Mouse (Mus musculus): Measurements from ENCODE around the gene Ebf1. TPM values are rescaled to one million over a fixed set of nuclear protein-coding genes. Genes with fewer than 3 reads are reported as not detected.

Ebf1 gene
- polyA plus RNA-seq, 1 experiment: 0.38 TPM

GRCm38 (mm10) chr11:44725732-44726131 is 108.6 kb downstream of the Ebf1 start:
- Histone ChIP-seq H3K4me3 (replicated peaks) (no peak overlapping the region), H3K36me3 (replicated peaks; ENCODE audit: low read length) (no peaks in the 10 kb centered on the region), H3K4me1 (no peaks in the 10 kb centered on the region), H3K9me3 (no peaks in the 10 kb centered on the region), H3K27me3 (replicated peaks) (peaks cover 3% of the 10 kb centered on the region)
- TF ChIP-seq FLI1 (IDR thresholded peaks at IDR 0.05; ENCODE audit: low read length) (no peak), GATA1 (IDR thresholded peaks at IDR 0.05; ENCODE audit: borderline replicate concordance, low read length) (no peak)

DNA sequence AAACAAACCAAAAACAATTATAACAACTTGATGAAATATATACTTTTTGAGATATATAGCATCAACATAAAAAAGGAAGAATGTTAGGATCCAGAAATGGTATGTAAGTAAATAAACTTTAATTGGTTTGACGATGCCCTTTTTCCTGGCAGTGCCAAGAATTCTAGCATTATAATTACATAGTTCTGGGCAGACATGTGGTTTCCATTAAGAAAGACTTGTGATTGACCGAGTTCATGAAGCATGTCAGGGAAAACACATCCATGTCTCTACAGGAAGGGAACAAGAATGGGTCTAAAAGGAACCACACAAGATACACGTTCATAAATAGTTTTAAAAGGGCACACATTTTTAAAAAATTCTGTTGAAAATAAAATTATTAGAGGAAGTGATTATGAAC is 110.3 kb downstream of the Ebf1 start:
- Histone ChIP-seq H3K9me3 (no peaks in the 10 kb centered on the region), H3K4me1 (no peaks in the 10 kb centered on the region), H3K36me3 (replicated peaks; ENCODE audit: low read length) (no peaks in the 10 kb centered on the region), H3K4me3 (replicated peaks) (no peak overlapping the region), H3K27me3 (replicated peaks) (peaks cover 1% of the 10 kb centered on the region)
- TF ChIP-seq GATA1 (IDR thresholded peaks at IDR 0.05; ENCODE audit: borderline replicate concordance, low read length) (no peak), FLI1 (IDR thresholded peaks at IDR 0.05; ENCODE audit: low read length) (no peak)

GRCm38 (mm10) chr11:44727821-44728220 is 110.7 kb downstream of the Ebf1 start:
- no peaks in the 10 kb centered on the region for H3K4me1 ChIP-seq
- TF ChIP-seq GATA1 (IDR thresholded peaks at IDR 0.05; ENCODE audit: borderline replicate concordance, low read length) (no peak), FLI1 (IDR thresholded peaks at IDR 0.05; ENCODE audit: low read length) (no peak)
- H3K4me3 ChIP-seq (replicated peaks): no peak overlapping the region
- H3K27me3 ChIP-seq (replicated peaks): no peaks in the 10 kb centered on the region
- no peaks in the 10 kb centered on the region for H3K36me3 ChIP-seq (replicated peaks; ENCODE audit: low read length)
- H3K9me3 ChIP-seq: no peaks in the 10 kb centered on the region

DNA sequence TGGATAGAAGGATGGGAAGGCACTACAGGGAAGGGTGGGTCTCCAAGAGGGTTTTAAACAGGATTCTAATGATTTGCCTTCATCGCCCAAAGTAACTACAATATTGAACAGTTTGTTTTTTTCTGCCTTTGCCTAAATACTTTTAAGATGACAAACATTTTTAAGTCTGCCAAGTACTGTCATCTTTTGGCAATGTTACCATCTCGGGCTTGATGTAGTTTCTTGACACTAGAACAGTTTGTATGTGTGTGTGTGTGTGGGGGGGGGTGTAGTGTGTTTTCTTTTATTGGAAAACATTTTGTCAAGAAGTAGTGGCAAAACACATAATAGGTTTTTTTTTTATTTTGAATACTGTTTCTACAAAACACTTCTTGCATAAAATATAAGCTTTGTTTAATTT is 111.2 kb downstream of the Ebf1 start:
- Histone ChIP-seq H3K9me3 (no peaks in the 10 kb centered on the region), H3K4me1 (no peaks in the 10 kb centered on the region), H3K4me3 (replicated peaks) (no peak overlapping the region), H3K27me3 (replicated peaks) (no peaks in the 10 kb centered on the region), H3K36me3 (replicated peaks; ENCODE audit: low read length) (no peaks in the 10 kb centered on the region)
- TF ChIP-seq GATA1 (IDR thresholded peaks at IDR 0.05; ENCODE audit: borderline replicate concordance, low read length): no peak
- no peak for TF ChIP-seq FLI1 (IDR thresholded peaks at IDR 0.05; ENCODE audit: low read length)

GRCm38 (mm10) chr11:44729931-44730330 is 112.8 kb downstream of the Ebf1 start:
- no peaks in the 10 kb centered on the region for H3K9me3 ChIP-seq

DNA sequence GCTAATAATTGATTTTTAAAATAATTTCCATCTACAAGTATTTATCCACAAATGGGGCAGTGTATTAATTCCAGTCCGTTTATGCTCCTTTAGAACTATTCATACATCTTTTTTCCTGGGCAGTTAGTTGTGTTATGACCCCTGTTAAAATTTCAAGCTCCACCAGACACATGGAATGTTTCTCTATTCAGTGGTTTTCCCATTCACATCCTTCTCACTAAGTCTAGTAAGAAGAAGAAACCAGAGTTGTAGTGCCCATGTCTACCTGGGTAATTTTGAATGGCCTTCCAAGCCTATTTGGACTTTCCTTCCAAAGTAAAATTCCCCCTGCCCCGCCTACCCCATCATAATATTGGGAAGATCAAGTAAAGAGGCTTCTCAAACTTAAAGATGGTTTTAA is 114.6 kb downstream of the Ebf1 start:
- Histone ChIP-seq H3K4me1 (no peaks in the 10 kb centered on the region), H3K4me3 (replicated peaks) (no peak overlapping the region), H3K36me3 (replicated peaks; ENCODE audit: low read length) (no peaks in the 10 kb centered on the region), H3K9me3 (no peaks in the 10 kb centered on the region), H3K27me3 (replicated peaks) (no peaks in the 10 kb centered on the region)
- TF ChIP-seq GATA1 (IDR thresholded peaks at IDR 0.05; ENCODE audit: borderline replicate concordance, low read length) (no peak), FLI1 (IDR thresholded peaks at IDR 0.05; ENCODE audit: low read length) (no peak)

More at GRCm38 (mm10) chr11:44729931-44730330, 112.8 kb downstream of the Ebf1 start:
- Histone ChIP-seq H3K27me3 (replicated peaks) (no peaks in the 10 kb centered on the region), H3K4me1 (no peaks in the 10 kb centered on the region), H3K36me3 (replicated peaks; ENCODE audit: low read length) (no peaks in the 10 kb centered on the region), H3K4me3 (replicated peaks) (no peak overlapping the region)
- TF ChIP-seq FLI1 (IDR thresholded peaks at IDR 0.05; ENCODE audit: low read length) (no peak), GATA1 (IDR thresholded peaks at IDR 0.05; ENCODE audit: borderline replicate concordance, low read length) (no peak)

- Histone ChIP-seq H3K27me3 (replicated peaks) (no peaks in the 10 kb centered on the region), H3K36me3 (replicated peaks; ENCODE audit: low read length) (no peaks in the 10 kb centered on the region), H3K9me3 (no peaks in the 10 kb centered on the region), H3K4me1 (no peaks in the 10 kb centered on the region), H3K4me3 (replicated peaks) (no peak overlapping the region)
- TF ChIP-seq GATA1 (IDR thresholded peaks at IDR 0.05; ENCODE audit: borderline replicate concordance, low read length) (no peak), FLI1 (IDR thresholded peaks at IDR 0.05; ENCODE audit: low read length) (no peak)
Observed at GRCm38 (mm10) chr11:44733276-44733675, 116.2 kb downstream of the Ebf1 start.

DNA sequence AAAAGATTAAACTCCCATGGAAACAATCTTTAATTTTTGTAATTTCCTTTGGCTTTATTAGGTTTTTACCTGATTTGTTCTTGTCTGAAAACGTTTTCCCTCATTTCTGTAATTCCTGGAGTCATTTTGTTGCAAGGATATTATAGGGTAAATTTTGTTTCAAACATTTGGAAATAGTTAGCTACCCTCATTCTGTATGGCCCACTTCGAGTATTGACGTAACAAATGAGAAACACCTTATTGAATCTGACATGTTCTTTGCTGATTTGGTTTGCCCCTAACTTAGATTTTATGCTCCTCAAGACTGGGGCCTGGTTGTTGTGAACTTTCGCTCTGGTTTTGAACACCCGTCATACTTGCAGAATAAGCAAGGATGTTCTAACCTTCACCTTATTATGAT is 120.9 kb downstream of the Ebf1 start:
- TF ChIP-seq FLI1 (IDR thresholded peaks at IDR 0.05; ENCODE audit: low read length) (no peak), GATA1 (IDR thresholded peaks at IDR 0.05; ENCODE audit: borderline replicate concordance, low read length) (no peak)
- Histone ChIP-seq H3K36me3 (replicated peaks; ENCODE audit: low read length) (no peaks in the 10 kb centered on the region), H3K27me3 (replicated peaks) (peaks cover 3% of the 10 kb centered on the region)

GRCm38 (mm10) chr11:44738820-44739219 is 121.7 kb downstream of the Ebf1 start:
- Histone ChIP-seq H3K9me3 (no peaks in the 10 kb centered on the region), H3K27me3 (replicated peaks) (peaks cover 3% of the 10 kb centered on the region), H3K36me3 (replicated peaks; ENCODE audit: low read length) (no peaks in the 10 kb centered on the region), H3K4me3 (replicated peaks) (no peak overlapping the region), H3K4me1 (no peaks in the 10 kb centered on the region)
- TF ChIP-seq FLI1 (IDR thresholded peaks at IDR 0.05; ENCODE audit: low read length) (no peak), GATA1 (IDR thresholded peaks at IDR 0.05; ENCODE audit: borderline replicate concordance, low read length) (no peak)

More for the DNA sequence above, 120.9 kb downstream of the Ebf1 start:
- Histone ChIP-seq H3K4me1 (no peaks in the 10 kb centered on the region), H3K9me3 (no peaks in the 10 kb centered on the region), H3K4me3 (replicated peaks) (no peak overlapping the region)

- H3K9me3 ChIP-seq: no peaks in the 10 kb centered on the region
- no peaks in the 10 kb centered on the region for H3K4me1 ChIP-seq
- TF ChIP-seq FLI1 (IDR thresholded peaks at IDR 0.05; ENCODE audit: low read length) (no peak), GATA1 (IDR thresholded peaks at IDR 0.05; ENCODE audit: borderline replicate concordance, low read length) (no peak)
- no peak overlapping the region for H3K4me3 ChIP-seq (replicated peaks)
- peaks cover 3% of the 10 kb centered on the region for H3K27me3 ChIP-seq (replicated peaks)
- no peaks in the 10 kb centered on the region for H3K36me3 ChIP-seq (replicated peaks; ENCODE audit: low read length)
Observed at GRCm38 (mm10) chr11:44740278-44741041, 123.3 kb downstream of the Ebf1 start.
